Mouse (Mus musculus) layer of hippocampus, adult 6 months (tissue): ENCODE results near the gene Tecta. TPM values are rescaled to one million over a fixed set of nuclear protein-coding genes. Genes with fewer than 3 reads are reported as not detected.

ENCODE experiments used
- long read RNA-seq, 2 experiments: library from polyadenylated mRNA; unstranded; transcript quantifications; one replicate each; pipeline ENCODE4 v2.0.0; 2019 to 2020
- microRNA-seq: library from miRNA; unstranded; fragments of <30 nt; microRNA quantifications from one replicate; pipeline ENCODE4 v1.2.0, GENCODE M21; 2020
- polyA plus RNA-seq: library from polyadenylated mRNA; unstranded; fragments of <200 nt; fragmentation: Nextera tagmentation; gene quantifications from 2 replicates; pipeline ENCODE4 v1.2.3, GENCODE M21; 2021

Tecta gene
- 0.16 and 0.18 TPM in 2 replicates for polyA plus RNA-seq
- long read RNA-seq, experiment 1 = 0 reads
- long read RNA-seq, experiment 2, partial matches to known transcripts = 1 of 1 reads
- long read RNA-seq, experiment 2, other reads (novel, unspliced or antisense) = 0 of 1 reads

DNA sequence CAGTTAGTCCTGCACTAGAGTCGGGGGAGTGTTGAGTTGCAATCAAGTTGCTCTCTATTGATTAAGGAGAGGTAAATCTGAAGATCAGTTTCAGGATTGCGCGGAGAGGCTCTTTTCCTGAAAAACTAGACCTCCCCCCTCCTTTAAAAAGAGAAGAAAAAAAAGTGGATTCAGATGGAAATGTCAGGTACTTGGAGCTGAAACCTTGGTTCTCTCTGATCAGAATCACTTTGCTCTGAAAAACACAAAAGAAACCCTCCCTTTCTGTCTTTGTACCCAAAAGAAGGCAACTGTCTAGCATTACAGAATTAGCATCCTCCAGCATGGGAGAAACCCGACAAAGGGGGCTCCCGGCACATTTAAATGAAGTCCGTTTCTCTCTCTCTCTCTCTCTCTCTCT lies at the start of gene Tecta:
TSS of gene Tecta (minus strand) at position 101 of the 400 bp plus-strand sequence.

Small RNA genes within 50 kb of the gene (microRNA-seq; reads per million reads assigned to microRNA genes)
- gene Gm44311 = not detected

Other genes with a start within 250 kb of the Tecta start
- gene Sc5d, start 135.7 kb downstream of the Tecta start, polyA plus RNA-seq = 55.4 and 61.9 TPM in 2 replicates
- gene Tbcel, start 107.9 kb upstream of the Tecta start, polyA plus RNA-seq = 2.3 and 2.8 TPM in 2 replicates